Mouse (Mus musculus): ENCODE measurements at regions not wholly inside any gene's neighbourhood (a gene's known extent, or its start where the extent isn't known, plus 50 kb on each side); places are given as distances from the start of the nearest gene placed in this dataset.

GRCm38 (mm10) chr13:101996144-101996543, 228.1 kb upstream of the Pik3r1 start:
- ATAC-seq (ENCODE audit: low FRiP score) (no peak), DNase-seq (ENCODE audit: low spot score) (no peak)
- Histone ChIP-seq H3K4me3 (replicated peaks; ENCODE audit: low read length) (no peak overlapping the region), H3K27me3 (ENCODE audit: control insufficient read depth, insufficient read depth, low read length) (no peaks in the 10 kb centered on the region), H3K27ac (no peak overlapping the region), H3K4me1 (replicated peaks; ENCODE audit: control insufficient read depth, insufficient read depth, low read length) (no peaks in the 10 kb centered on the region), H3K36me3 (replicated peaks; ENCODE audit: control insufficient read depth, insufficient read depth) (no peaks in the 10 kb centered on the region), H3K9me3 (ENCODE audit: control insufficient read depth, low read length) (no peaks in the 10 kb centered on the region), H3K9ac (no peak overlapping the region), H3K4me2 (replicated peaks) (no peak overlapping the region)
- WGBS: 81% methylated on average over 5 of the region's 5 CpGs

- H3K27ac ChIP-seq: no peak overlapping the region
- DNase-seq (ENCODE audit: low spot score): no peak
- no peaks in the 10 kb centered on the region for H3K4me1 ChIP-seq (replicated peaks; ENCODE audit: control insufficient read depth, insufficient read depth, low read length)
- no peaks in the 10 kb centered on the region for H3K36me3 ChIP-seq (replicated peaks; ENCODE audit: control insufficient read depth, insufficient read depth)
- H3K9me3 ChIP-seq (ENCODE audit: control insufficient read depth, low read length): no peaks in the 10 kb centered on the region
- WGBS: 95% methylated on average over 2 of the region's 2 CpGs
- no peak overlapping the region for H3K4me2 ChIP-seq (replicated peaks)
- no peak overlapping the region for H3K4me3 ChIP-seq (replicated peaks; ENCODE audit: low read length)
- H3K9ac ChIP-seq: no peak overlapping the region
- H3K27me3 ChIP-seq (ENCODE audit: control insufficient read depth, insufficient read depth, low read length): no peaks in the 10 kb centered on the region
- no peak for ATAC-seq (ENCODE audit: low FRiP score)
Observed at GRCm38 (mm10) chr13:101997415-101997814, 229.4 kb upstream of the Pik3r1 start.

- no peak overlapping the region for H3K4me2 ChIP-seq (replicated peaks)
- DNase-seq (ENCODE audit: low spot score) (no peak), ATAC-seq (ENCODE audit: low FRiP score) (no peak)
- H3K9me3 ChIP-seq (ENCODE audit: control insufficient read depth, low read length): no peaks in the 10 kb centered on the region
- 96% methylated on average over 5 of the region's 5 CpGs for WGBS
- no peak overlapping the region for H3K27ac ChIP-seq
- H3K4me3 ChIP-seq (replicated peaks; ENCODE audit: low read length): no peak overlapping the region
- no peaks in the 10 kb centered on the region for H3K27me3 ChIP-seq (ENCODE audit: control insufficient read depth, insufficient read depth, low read length)
- no peaks in the 10 kb centered on the region for H3K4me1 ChIP-seq (replicated peaks; ENCODE audit: control insufficient read depth, insufficient read depth, low read length)
- H3K36me3 ChIP-seq (replicated peaks; ENCODE audit: control insufficient read depth, insufficient read depth): no peaks in the 10 kb centered on the region
- no peak overlapping the region for H3K9ac ChIP-seq
Observed at GRCm38 (mm10) chr13:102006565-102006964, 238.5 kb upstream of the Pik3r1 start.

- no peaks in the 10 kb centered on the region for H3K36me3 ChIP-seq (replicated peaks; ENCODE audit: control insufficient read depth, insufficient read depth)
- no peak for DNase-seq (ENCODE audit: low spot score)
- no peak overlapping the region for H3K4me3 ChIP-seq (replicated peaks; ENCODE audit: low read length)
- 72% methylated on average over 2 of the region's 2 CpGs for WGBS
- H3K4me2 ChIP-seq (replicated peaks): no peak overlapping the region
- no peaks in the 10 kb centered on the region for H3K27me3 ChIP-seq (ENCODE audit: control insufficient read depth, insufficient read depth, low read length)
- H3K9ac ChIP-seq: no peak overlapping the region
- H3K4me1 ChIP-seq (replicated peaks; ENCODE audit: control insufficient read depth, insufficient read depth, low read length): no peaks in the 10 kb centered on the region
- no peak overlapping the region for H3K27ac ChIP-seq
- no peaks in the 10 kb centered on the region for H3K9me3 ChIP-seq (ENCODE audit: control insufficient read depth, low read length)
- ATAC-seq (ENCODE audit: low FRiP score): no peak
Observed at GRCm38 (mm10) chr13:102011965-102012364, 243.9 kb upstream of the Pik3r1 start.

- WGBS: 92% methylated on average over 2 of the region's 2 CpGs
- H3K9me3 ChIP-seq (ENCODE audit: control insufficient read depth, low read length): no peaks in the 10 kb centered on the region
Observed at GRCm38 (mm10) chr13:102014514-102014913, 246.5 kb upstream of the Pik3r1 start.

GRCm38 (mm10) chr13:102014958-102015357, 246.9 kb upstream of the Pik3r1 start:
- WGBS: 82% methylated on average over 3 of the region's 3 CpGs
- ATAC-seq (ENCODE audit: low FRiP score): no peak

More at GRCm38 (mm10) chr13:102014514-102014913, 246.5 kb upstream of the Pik3r1 start:
- no peak overlapping the region for H3K4me2 ChIP-seq (replicated peaks)
- no peak overlapping the region for H3K9ac ChIP-seq
- no peak overlapping the region for H3K4me3 ChIP-seq (replicated peaks; ENCODE audit: low read length)
- no peak for ATAC-seq (ENCODE audit: low FRiP score)
- H3K27me3 ChIP-seq (ENCODE audit: control insufficient read depth, insufficient read depth, low read length): no peaks in the 10 kb centered on the region
- no peak overlapping the region for H3K27ac ChIP-seq
- no peak for DNase-seq (ENCODE audit: low spot score)
- no peaks in the 10 kb centered on the region for H3K36me3 ChIP-seq (replicated peaks; ENCODE audit: control insufficient read depth, insufficient read depth)
- no peaks in the 10 kb centered on the region for H3K4me1 ChIP-seq (replicated peaks; ENCODE audit: control insufficient read depth, insufficient read depth, low read length)

GRCm38 (mm10) chr13:102016518-102016917, 248.5 kb upstream of the Pik3r1 start:
- WGBS: 93% methylated on average over 5 of the region's 5 CpGs
- Histone ChIP-seq H3K4me2 (replicated peaks) (no peak overlapping the region), H3K9ac (no peak overlapping the region), H3K9me3 (ENCODE audit: control insufficient read depth, low read length) (no peaks in the 10 kb centered on the region), H3K27me3 (ENCODE audit: control insufficient read depth, insufficient read depth, low read length) (no peaks in the 10 kb centered on the region), H3K27ac (no peak overlapping the region), H3K36me3 (replicated peaks; ENCODE audit: control insufficient read depth, insufficient read depth) (no peaks in the 10 kb centered on the region), H3K4me1 (replicated peaks; ENCODE audit: control insufficient read depth, insufficient read depth, low read length) (no peaks in the 10 kb centered on the region), H3K4me3 (replicated peaks; ENCODE audit: low read length) (no peak overlapping the region)
- no peak for DNase-seq (ENCODE audit: low spot score)
- no peak for ATAC-seq (ENCODE audit: low FRiP score)

More at GRCm38 (mm10) chr13:102014958-102015357, 246.9 kb upstream of the Pik3r1 start:
- no peak overlapping the region for H3K4me3 ChIP-seq (replicated peaks; ENCODE audit: low read length)
- H3K27me3 ChIP-seq (ENCODE audit: control insufficient read depth, insufficient read depth, low read length): no peaks in the 10 kb centered on the region
- no peaks in the 10 kb centered on the region for H3K9me3 ChIP-seq (ENCODE audit: control insufficient read depth, low read length)
- no peak overlapping the region for H3K27ac ChIP-seq
- H3K4me2 ChIP-seq (replicated peaks): no peak overlapping the region
- H3K9ac ChIP-seq: no peak overlapping the region
- no peaks in the 10 kb centered on the region for H3K36me3 ChIP-seq (replicated peaks; ENCODE audit: control insufficient read depth, insufficient read depth)
- no peak for DNase-seq (ENCODE audit: low spot score)
- H3K4me1 ChIP-seq (replicated peaks; ENCODE audit: control insufficient read depth, insufficient read depth, low read length): no peaks in the 10 kb centered on the region

- ATAC-seq (ENCODE audit: low FRiP score): no peak
- WGBS: 73% methylated on average over 1 of the region's 1 CpGs
- no peak overlapping the region for H3K9ac ChIP-seq
- no peak for DNase-seq (ENCODE audit: low spot score)
- H3K9me3 ChIP-seq (ENCODE audit: control insufficient read depth, low read length): no peaks in the 10 kb centered on the region
- no peak overlapping the region for H3K4me3 ChIP-seq (replicated peaks; ENCODE audit: low read length)
- H3K4me1 ChIP-seq (replicated peaks; ENCODE audit: control insufficient read depth, insufficient read depth, low read length): no peaks in the 10 kb centered on the region
- H3K27ac ChIP-seq: no peak overlapping the region
- H3K4me2 ChIP-seq (replicated peaks): no peak overlapping the region
- H3K27me3 ChIP-seq (ENCODE audit: control insufficient read depth, insufficient read depth, low read length): no peaks in the 10 kb centered on the region
- no peaks in the 10 kb centered on the region for H3K36me3 ChIP-seq (replicated peaks; ENCODE audit: control insufficient read depth, insufficient read depth)
Observed at GRCm38 (mm10) chr13:102022273-102022672, 254.3 kb upstream of the Pik3r1 start.

GRCm38 (mm10) chr13:102022757-102023156, 254.7 kb upstream of the Pik3r1 start:
- 91% methylated on average over 4 of the region's 4 CpGs for whole genome bisulfite sequencing
- H3K9ac ChIP-seq: no peak overlapping the region
- ATAC-seq (ENCODE audit: low FRiP score) (no peak), DNase-seq (ENCODE audit: low spot score) (no peak)
- no peak overlapping the region for H3K4me3 ChIP-seq (replicated peaks; ENCODE audit: low read length)
- H3K4me2 ChIP-seq (replicated peaks): no peak overlapping the region
- H3K9me3 ChIP-seq (ENCODE audit: control insufficient read depth, low read length): no peaks in the 10 kb centered on the region
- no peaks in the 10 kb centered on the region for H3K4me1 ChIP-seq (replicated peaks; ENCODE audit: control insufficient read depth, insufficient read depth, low read length)
- no peaks in the 10 kb centered on the region for H3K27me3 ChIP-seq (ENCODE audit: control insufficient read depth, insufficient read depth, low read length)
- no peak overlapping the region for H3K27ac ChIP-seq
- H3K36me3 ChIP-seq (replicated peaks; ENCODE audit: control insufficient read depth, insufficient read depth): no peaks in the 10 kb centered on the region

GRCm38 (mm10) chr13:102023624-102024023, 255.6 kb upstream of the Pik3r1 start:
- Histone ChIP-seq H3K36me3 (replicated peaks; ENCODE audit: control insufficient read depth, insufficient read depth) (no peaks in the 10 kb centered on the region), H3K27ac (no peak overlapping the region), H3K4me3 (replicated peaks; ENCODE audit: low read length) (no peak overlapping the region)

More at GRCm38 (mm10) chr13:102023624-102024023, 255.6 kb upstream of the Pik3r1 start:
- DNase-seq (ENCODE audit: low spot score) (no peak), ATAC-seq (ENCODE audit: low FRiP score) (no peak)
- no peaks in the 10 kb centered on the region for H3K9me3 ChIP-seq (ENCODE audit: control insufficient read depth, low read length)
- no peaks in the 10 kb centered on the region for H3K4me1 ChIP-seq (replicated peaks; ENCODE audit: control insufficient read depth, insufficient read depth, low read length)
- 95% methylated on average over 1 of the region's 1 CpGs for WGBS
- no peak overlapping the region for H3K9ac ChIP-seq
- no peaks in the 10 kb centered on the region for H3K27me3 ChIP-seq (ENCODE audit: control insufficient read depth, insufficient read depth, low read length)
- no peak overlapping the region for H3K4me2 ChIP-seq (replicated peaks)

All from hindbrain, embryonic 14.5 days (tissue).